Mouse (Mus musculus): ENCODE measurements at regions not wholly inside any gene's neighbourhood (a gene's known extent, or its start where the extent isn't known, plus 50 kb on each side); places are given as distances from the start of the nearest gene placed in this dataset.
"Not testable (repeated sequence)": the region's sequence is repeated elsewhere in the genome, so short reads cannot be mapped to it uniquely, and the experiment has no call there.

DNA sequence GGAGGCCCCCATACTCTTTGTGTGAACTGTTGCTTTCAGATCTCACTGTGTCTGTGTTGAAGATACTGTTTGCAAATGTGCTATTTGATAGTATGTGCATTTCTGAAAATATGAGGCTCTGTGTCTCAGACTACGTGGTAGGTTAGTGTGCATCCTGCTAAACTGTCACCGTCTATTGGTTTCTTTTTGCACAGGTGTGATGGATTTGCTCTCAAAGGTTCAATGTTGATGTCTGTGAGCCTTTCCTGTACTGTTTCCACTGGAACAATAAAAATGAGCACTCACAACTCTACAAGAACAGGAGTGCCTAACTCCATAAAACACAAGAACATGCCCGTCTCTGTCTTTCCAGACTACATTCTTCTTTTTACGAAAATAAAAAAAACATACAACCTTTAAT is 518.2 kb upstream of the Ptger4 start:
- Histone ChIP-seq H3K4me3 (replicated peaks) (no peak overlapping the region), H3K9me3 (ENCODE audit: control insufficient read depth, low read length) (no peaks in the 10 kb centered on the region), H3K4me1 (ENCODE audit: control insufficient read depth) (no peaks in the 10 kb centered on the region), H3K36me3 (ENCODE audit: control insufficient read depth) (no peaks in the 10 kb centered on the region), H3K27me3 (ENCODE audit: control insufficient read depth) (no peaks in the 10 kb centered on the region)
- no peak for TF ChIP-seq GATA1 (IDR thresholded peaks at IDR 0.05; ENCODE audit: low read length)
- no peak for TF ChIP-seq TAL1 (IDR thresholded peaks at IDR 0.05; ENCODE audit: low read length)

GRCm38 (mm10) chr15:5777074-5777473 is 522.5 kb upstream of the Dab2 start:
- Histone ChIP-seq H3K4me3 (replicated peaks) (no peak overlapping the region), H3K36me3 (ENCODE audit: control insufficient read depth) (no peaks in the 10 kb centered on the region), H3K9me3 (ENCODE audit: control insufficient read depth, low read length) (no peaks in the 10 kb centered on the region), H3K27me3 (ENCODE audit: control insufficient read depth) (no peaks in the 10 kb centered on the region), H3K4me1 (ENCODE audit: control insufficient read depth) (no peaks in the 10 kb centered on the region)
- TF ChIP-seq GATA1 (IDR thresholded peaks at IDR 0.05; ENCODE audit: low read length) (no peak), TAL1 (IDR thresholded peaks at IDR 0.05; ENCODE audit: low read length) (no peak)

- no peaks in the 10 kb centered on the region for H3K9me3 ChIP-seq (ENCODE audit: control insufficient read depth, low read length)
- no peaks in the 10 kb centered on the region for H3K36me3 ChIP-seq (ENCODE audit: control insufficient read depth)
- TF ChIP-seq TAL1 (IDR thresholded peaks at IDR 0.05; ENCODE audit: low read length) (no peak), GATA1 (IDR thresholded peaks at IDR 0.05; ENCODE audit: low read length) (no peak)
- no peak overlapping the region for H3K4me3 ChIP-seq (replicated peaks)
- H3K27me3 ChIP-seq (ENCODE audit: control insufficient read depth), result no peaks in the 10 kb centered on the region
- no peaks in the 10 kb centered on the region for H3K4me1 ChIP-seq (ENCODE audit: control insufficient read depth)
Observed at GRCm38 (mm10) chr15:5799917-5800316, 499.7 kb upstream of the Dab2 start.

DNA sequence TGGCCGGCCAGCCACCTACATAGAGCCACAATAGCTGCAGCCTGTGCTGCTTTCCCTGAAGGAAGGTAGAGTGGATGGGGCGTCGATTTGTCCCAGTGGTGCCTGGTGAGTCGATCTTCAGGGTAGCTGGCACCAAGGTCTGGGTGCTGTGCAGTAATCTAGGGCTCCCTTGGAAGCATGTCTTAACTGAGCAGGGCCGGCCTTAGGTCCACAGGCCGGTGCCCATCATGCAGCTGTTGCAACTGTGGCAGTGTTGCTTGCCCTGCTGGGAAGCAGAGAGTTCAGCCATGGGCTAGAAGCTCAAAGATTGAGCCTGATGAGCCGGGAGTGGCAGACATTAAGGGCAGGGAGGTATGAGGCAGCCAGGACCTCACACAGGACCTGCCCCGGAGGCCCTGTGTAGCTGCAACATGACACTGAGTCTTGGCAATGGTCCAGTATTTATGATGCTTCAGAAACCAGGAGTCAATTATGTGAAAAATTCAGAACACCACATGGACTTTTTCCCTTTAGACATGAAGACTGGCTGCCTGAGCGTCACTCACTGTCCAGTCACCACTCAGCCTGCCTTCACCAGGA is 488.3 kb upstream of the Dab2 start:
- Histone ChIP-seq H3K4me3 (replicated peaks) (no peak overlapping the region), H3K9me3 (ENCODE audit: control insufficient read depth, low read length) (0 out of 2 replicates have a peak, but pooled peaks cover 4% of the 10 kb centered on the region), H3K36me3 (ENCODE audit: control insufficient read depth) (no peaks in the 10 kb centered on the region), H3K27me3 (ENCODE audit: control insufficient read depth) (no peaks in the 10 kb centered on the region), H3K4me1 (ENCODE audit: control insufficient read depth) (no peaks in the 10 kb centered on the region)
- TF ChIP-seq TAL1 (IDR thresholded peaks at IDR 0.05; ENCODE audit: low read length) (no peak), GATA1 (IDR thresholded peaks at IDR 0.05; ENCODE audit: low read length) (no peak)

DNA sequence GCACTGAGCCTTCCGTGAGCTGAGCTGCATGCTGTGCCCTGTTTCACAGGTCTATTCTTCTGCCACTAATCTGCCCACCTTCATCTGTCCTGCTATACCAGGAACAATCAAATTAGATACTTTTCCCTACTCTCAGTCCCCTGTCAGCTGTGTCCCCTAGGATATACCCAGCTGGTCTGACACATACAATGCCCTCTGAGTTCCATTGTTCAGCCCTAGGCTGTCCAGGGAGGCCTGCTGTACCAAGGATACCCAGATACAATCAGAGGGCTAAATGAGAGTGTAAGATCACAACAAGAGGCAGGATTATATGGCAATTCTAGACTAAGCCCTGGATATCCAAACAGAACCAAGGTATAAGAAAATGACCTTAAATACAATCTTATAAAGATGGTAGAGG is 487.6 kb upstream of the Dab2 start:
- Histone ChIP-seq H3K4me1 (ENCODE audit: control insufficient read depth) (no peaks in the 10 kb centered on the region), H3K4me3 (replicated peaks) (no peak overlapping the region), H3K9me3 (ENCODE audit: control insufficient read depth, low read length) (0 out of 2 replicates have a peak, but pooled peaks cover 4% of the 10 kb centered on the region), H3K36me3 (ENCODE audit: control insufficient read depth) (no peaks in the 10 kb centered on the region), H3K27me3 (ENCODE audit: control insufficient read depth) (no peaks in the 10 kb centered on the region)
- TF ChIP-seq TAL1 (IDR thresholded peaks at IDR 0.05; ENCODE audit: low read length) (no peak), GATA1 (IDR thresholded peaks at IDR 0.05; ENCODE audit: low read length) (no peak)

- no peaks in the 10 kb centered on the region for H3K4me1 ChIP-seq (ENCODE audit: control insufficient read depth)
- no peaks in the 10 kb centered on the region for H3K9me3 ChIP-seq (ENCODE audit: control insufficient read depth, low read length)
- no peaks in the 10 kb centered on the region for H3K27me3 ChIP-seq (ENCODE audit: control insufficient read depth)
- TF ChIP-seq TAL1 (IDR thresholded peaks at IDR 0.05; ENCODE audit: low read length), result no peak
- no peak for TF ChIP-seq GATA1 (IDR thresholded peaks at IDR 0.05; ENCODE audit: low read length)
- no peaks in the 10 kb centered on the region for H3K36me3 ChIP-seq (ENCODE audit: control insufficient read depth)
- H3K4me3 ChIP-seq (replicated peaks), result no peak overlapping the region
Observed at GRCm38 (mm10) chr15:5817901-5818576, 481.5 kb upstream of the Dab2 start.

DNA sequence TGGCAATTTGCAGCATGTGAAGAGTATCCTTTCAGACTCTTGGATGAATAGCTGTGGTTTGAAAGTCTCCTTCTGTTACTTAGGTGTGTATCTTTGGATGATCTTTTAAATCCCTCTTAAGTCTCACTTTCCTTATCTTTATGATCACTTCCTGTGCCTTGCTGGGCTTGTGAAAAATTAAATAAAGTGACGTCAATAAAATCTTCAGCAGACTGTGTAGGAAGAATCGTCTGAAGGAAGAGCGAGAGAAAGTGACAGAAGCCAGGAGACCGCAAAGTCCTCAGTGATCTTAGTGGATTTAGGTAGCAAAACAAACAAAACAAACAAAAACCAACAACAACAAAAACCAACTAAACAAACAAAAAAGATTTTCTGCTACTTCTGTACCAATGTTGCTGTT is 459.6 kb upstream of the Dab2 start:
- Histone ChIP-seq H3K4me3 (replicated peaks) (no peak overlapping the region), H3K9me3 (ENCODE audit: control insufficient read depth, low read length) (no peaks in the 10 kb centered on the region), H3K4me1 (ENCODE audit: control insufficient read depth) (no peaks in the 10 kb centered on the region), H3K27me3 (ENCODE audit: control insufficient read depth) (no peaks in the 10 kb centered on the region), H3K36me3 (ENCODE audit: control insufficient read depth) (no peaks in the 10 kb centered on the region)
- TF ChIP-seq TAL1 (IDR thresholded peaks at IDR 0.05; ENCODE audit: low read length), result no peak
- TF ChIP-seq GATA1 (IDR thresholded peaks at IDR 0.05; ENCODE audit: low read length), result no peak

- H3K4me1 ChIP-seq (ENCODE audit: control insufficient read depth); H3K27me3 ChIP-seq (ENCODE audit: control insufficient read depth); H3K9me3 ChIP-seq (ENCODE audit: control insufficient read depth, low read length); H3K4me3 ChIP-seq (replicated peaks); H3K36me3 ChIP-seq (ENCODE audit: control insufficient read depth): not testable (repeated sequence)
Observed at GRCm38 (mm10) chr15:5841369-5842149, 458.0 kb upstream of the Dab2 start.

GRCm38 (mm10) chr15:5846571-5846970 is 453.0 kb upstream of the Dab2 start:
- H3K9me3 ChIP-seq (ENCODE audit: control insufficient read depth, low read length), result no peaks in the 10 kb centered on the region
- H3K4me3 ChIP-seq (replicated peaks), result no peak overlapping the region
- H3K4me1 ChIP-seq (ENCODE audit: control insufficient read depth), result no peaks in the 10 kb centered on the region
- H3K27me3 ChIP-seq (ENCODE audit: control insufficient read depth), result no peaks in the 10 kb centered on the region
- no peak for TF ChIP-seq GATA1 (IDR thresholded peaks at IDR 0.05; ENCODE audit: low read length)
- TF ChIP-seq TAL1 (IDR thresholded peaks at IDR 0.05; ENCODE audit: low read length), result no peak
- H3K36me3 ChIP-seq (ENCODE audit: control insufficient read depth), result no peaks in the 10 kb centered on the region
